Mouse (Mus musculus) kidney, postnatal 4 days (tissue): ENCODE data around the gene Recql5.
A peak's percentile ranks its signal among the peaks of the same experiment; 100 is the strongest.

Experiments
- DNase-seq, 2 experiments: peaks; one replicate each; pipeline ENCODE4 v3.0.0; 2021; ENCODE audit warnings: mixed read lengths in 2 of 2

Recql5 gene

GRCm38 (mm10) chr11:115939690-115940329 is 6.5 kb upstream of the Recql5 start:
- DNase-seq: peak; percentile 82 to 83

GRCm38 (mm10) chr11:115933747-115934110 is 452 bp upstream of the Recql5 start:
- DNase-seq: no peak

GRCm38 (mm10) chr11:115931235-115931634 is 2.0 kb downstream of the Recql5 start:
- DNase-seq: no peak

- no peak for DNase-seq
These were observed 3.5 kb downstream of the Recql5 start for GRCm38 (mm10) chr11:115929818-115930217.

GRCm38 (mm10) chr11:115929031-115929430 is 4.2 kb downstream of the Recql5 start:
- DNase-seq: no peak

- DNase-seq: no peak
These were observed 11.3 kb downstream of the Recql5 start for GRCm38 (mm10) chr11:115921986-115922385.

- peak; percentile 76 to 80 for DNase-seq
These were observed 13.0 kb downstream of the Recql5 start for GRCm38 (mm10) chr11:115920110-115920818.

- no peak for DNase-seq
These were observed 14.2 kb downstream of the Recql5 start for GRCm38 (mm10) chr11:115919073-115919472.

- no peak for DNase-seq
These were observed 14.6 kb downstream of the Recql5 start for GRCm38 (mm10) chr11:115918637-115919036.

- no peak for DNase-seq
These were observed 16.7 kb downstream of the Recql5 start for GRCm38 (mm10) chr11:115916579-115916978.

- peak; percentile 37 to 59 for DNase-seq
These were observed 21.5 kb downstream of the Recql5 start, which contains the start of gene Smim6 for GRCm38 (mm10) chr11:115911632-115912376. TSS of gene Smim6 (plus strand) at chr11:115912017.

- DNase-seq: no peak
These were observed 22.1 kb downstream of the Recql5 start for GRCm38 (mm10) chr11:115911134-115911561.

GRCm38 (mm10) chr11:115906521-115906920 is 26.8 kb downstream of the Recql5 start:
- no peak for DNase-seq

- DNase-seq: no peak
These were observed 27.2 kb downstream of the Recql5 start for GRCm38 (mm10) chr11:115906116-115906515.

- peak; percentile 58 to 71 for DNase-seq
These were observed 28.1 kb downstream of the Recql5 start for GRCm38 (mm10) chr11:115904956-115905790.

- DNase-seq: no peak
These were observed 28.9 kb downstream of the Recql5 start for GRCm38 (mm10) chr11:115904231-115904955.

- DNase-seq: peak in 1 of 2 experiments; percentile 48
These were observed 29.7 kb downstream of the Recql5 start for GRCm38 (mm10) chr11:115903384-115904230.

GRCm38 (mm10) chr11:115902831-115903230 is 30.4 kb downstream of the Recql5 start:
- DNase-seq: peak; percentile 48 to 61

- no peak for DNase-seq
These were observed 31.1 kb downstream of the Recql5 start for GRCm38 (mm10) chr11:115902177-115902576.

- DNase-seq: no peak
These were observed 31.7 kb downstream of the Recql5 start for GRCm38 (mm10) chr11:115901338-115902161.
